Mouse (Mus musculus) heart, embryonic 15.5 days (tissue): Measurements from ENCODE around the gene Ly6f. TPM values are rescaled to one million over a fixed set of nuclear protein-coding genes. Genes with fewer than 3 reads are reported as not detected.

Experiments used
- ATAC-seq: fragments of 200-750 bp; cut with Nextera tagmentation; replicated peaks from 2 replicates; pipeline ENCODE4 v1.8.0; 2017; ENCODE audit warnings: low read depth, moderate TSS enrichment; ENCODE audit not compliant: insufficient number of reproducible peaks, insufficient read depth, low FRiP score
- H3K27ac ChIP-seq: fragments of 300-500 bp; sonication (generic); 2 replicates; pipeline ENCODE4 v1.5.1; 2015; ENCODE audit warnings: mild to moderate bottlenecking, inconsistent platforms
- H3K27me3 ChIP-seq: fragments of 300-500 bp; sonication (generic); 2 replicates; pipeline ENCODE4 v1.6.1; 2015; ENCODE audit warnings: inconsistent platforms
- H3K36me3 ChIP-seq: fragments of 300-500 bp; sonication (generic); 2 replicates; pipeline ENCODE4 v1.6.1; 2015; ENCODE audit warnings: mild to moderate bottlenecking, inconsistent platforms
- H3K4me1 ChIP-seq: fragments of 300-500 bp; sonication (generic); replicated peaks from 2 replicates; pipeline ENCODE4 v1.6.1; 2015; ENCODE audit warnings: inconsistent platforms
- H3K4me2 ChIP-seq: fragments of 300-500 bp; sonication (generic); 2 replicates; pipeline ENCODE4 v1.6.1; 2015; ENCODE audit warnings: inconsistent platforms, mild to moderate bottlenecking, moderate library complexity
- H3K4me3 ChIP-seq: fragments of 300-500 bp; sonication (generic); 2 replicates; pipeline ENCODE4 v1.5.1; 2015; ENCODE audit warnings: mild to moderate bottlenecking, inconsistent platforms
- H3K9ac ChIP-seq: fragments of 300-500 bp; sonication (generic); 2 replicates; pipeline ENCODE4 v1.6.1; 2015; ENCODE audit warnings: mild to moderate bottlenecking, inconsistent platforms
- H3K9me3 ChIP-seq: fragments of 300-500 bp; sonication (generic); replicated peaks from 2 replicates; pipeline ENCODE4 v1.6.1; 2016; ENCODE audit warnings: inconsistent platforms
- WGBS: fragments of 180-500 bp; shearing (Covaris S2); methylation state at CpG from one replicate; pipeline ENCODE4 v1.1.7; 2015; ENCODE audit warnings: mixed read lengths; 5-methylcytosine and 5-hydroxymethylcytosine counted together
- polyA plus RNA-seq: library from polyadenylated mRNA; unstranded; fragments of >200 nt; fragmentation: Nextera tagmentation; extraction: Ambion mirVana; gene quantifications from 2 replicates; pipeline ENCODE4 v1.2.1, GENCODE M21; 2015

Ly6f gene
- polyA plus RNA-seq, result not detected in 2 replicates

DNA sequence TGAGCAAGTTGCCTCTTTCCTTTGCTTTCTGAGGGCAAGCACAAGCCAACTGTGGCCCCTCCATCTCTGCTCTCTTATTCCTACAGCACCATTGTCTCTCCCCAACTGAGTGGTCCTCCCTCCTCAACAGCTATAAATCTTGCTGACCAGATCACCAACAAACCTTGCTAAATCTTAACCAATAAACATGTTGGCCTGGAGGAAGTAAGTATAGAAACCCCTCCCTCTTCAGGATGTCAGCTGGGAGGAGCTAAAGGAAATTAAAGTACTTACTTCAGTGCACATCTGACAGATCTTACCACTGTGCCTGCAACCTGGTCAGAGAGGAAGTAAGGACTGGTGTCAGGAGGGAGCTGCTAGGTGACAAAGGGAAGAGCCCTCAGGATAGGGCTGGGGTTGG lies at the start of gene Ly6f:
TSS of gene Ly6f (plus strand) at position 301 of the 400 bp plus-strand sequence.
- Histone ChIP-seq H3K4me3 (no peak within 1 kb of the TSS), H3K9ac (no peak within 1 kb of the TSS), H3K27me3 (no peaks in the 10 kb centered on the region), H3K4me2 (no peak within 1 kb of the TSS), H3K27ac (no peak within 1 kb of the TSS), H3K4me1 (no peaks in the 10 kb centered on the region), H3K36me3 (no peaks in the 10 kb centered on the region), H3K9me3 (no peaks in the 10 kb centered on the region)
- ATAC-seq, result no peak

DNA sequence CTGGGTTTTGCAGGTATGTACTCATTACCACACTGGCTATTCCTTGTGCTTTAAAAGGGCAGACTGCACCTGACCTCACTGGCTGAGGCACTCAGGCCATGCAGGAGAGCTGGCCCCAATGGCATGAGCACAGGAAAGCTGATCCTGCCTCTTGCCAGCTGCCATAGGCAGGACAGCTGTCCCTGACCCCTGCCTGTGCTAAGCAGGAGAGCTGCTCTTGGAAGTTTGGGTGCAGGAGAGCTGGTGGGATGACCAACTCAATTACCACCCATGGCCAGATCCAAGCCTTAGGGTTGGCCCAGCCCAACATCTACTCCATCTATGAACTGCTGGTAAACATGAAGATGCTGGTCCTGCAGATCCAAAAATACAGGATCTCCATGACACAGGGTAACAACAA lies 46.3 kb upstream of the Ly6f start:
- ATAC-seq, result no peak
- H3K9ac ChIP-seq, result no peak overlapping the region
- H3K9me3 ChIP-seq, result no peaks in the 10 kb centered on the region
- H3K27ac ChIP-seq, result no peak overlapping the region
- no peaks in the 10 kb centered on the region for H3K36me3 ChIP-seq
- H3K4me2 ChIP-seq, result no peak overlapping the region
- H3K4me3 ChIP-seq, result no peak overlapping the region
- no peaks in the 10 kb centered on the region for H3K27me3 ChIP-seq
- no peaks in the 10 kb centered on the region for H3K4me1 ChIP-seq

DNA sequence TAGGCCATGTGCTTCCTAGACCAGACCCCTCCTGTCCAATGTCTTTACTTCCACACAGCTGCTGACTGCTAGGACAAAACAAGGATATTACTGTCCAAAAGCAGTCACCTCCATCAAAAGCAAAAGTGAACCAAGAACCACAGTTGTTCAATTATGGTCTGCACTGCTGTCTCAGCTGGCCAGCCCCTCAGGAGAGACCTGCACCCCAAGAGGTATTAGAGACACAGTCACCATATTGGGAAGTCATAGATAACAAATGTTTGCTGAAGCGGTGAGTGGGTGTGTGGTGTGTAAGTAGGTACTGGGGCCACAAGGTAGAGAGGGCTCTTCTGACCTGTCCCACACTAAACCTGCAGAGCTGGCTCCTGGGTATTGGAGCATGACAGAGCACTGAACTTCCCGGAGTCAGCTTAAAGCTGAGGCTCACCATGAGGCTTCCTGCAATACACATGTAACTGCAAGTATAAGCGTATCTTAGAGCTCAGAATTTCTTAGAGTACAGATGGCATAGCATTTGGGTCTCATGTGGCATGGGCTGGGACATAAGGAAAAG lies 30.4 kb upstream of the Ly6f start:
- no peak overlapping the region for H3K9ac ChIP-seq
- no peaks in the 10 kb centered on the region for H3K4me1 ChIP-seq
- no peak overlapping the region for H3K4me2 ChIP-seq
- no peaks in the 10 kb centered on the region for H3K27me3 ChIP-seq
- no peak overlapping the region for H3K4me3 ChIP-seq
- H3K27ac ChIP-seq, result no peak overlapping the region
- H3K9me3 ChIP-seq, result no peaks in the 10 kb centered on the region
- no peaks in the 10 kb centered on the region for H3K36me3 ChIP-seq
- no peak for ATAC-seq
- WGBS, result 77% methylated on average over 3 of the region's 3 CpGs

DNA sequence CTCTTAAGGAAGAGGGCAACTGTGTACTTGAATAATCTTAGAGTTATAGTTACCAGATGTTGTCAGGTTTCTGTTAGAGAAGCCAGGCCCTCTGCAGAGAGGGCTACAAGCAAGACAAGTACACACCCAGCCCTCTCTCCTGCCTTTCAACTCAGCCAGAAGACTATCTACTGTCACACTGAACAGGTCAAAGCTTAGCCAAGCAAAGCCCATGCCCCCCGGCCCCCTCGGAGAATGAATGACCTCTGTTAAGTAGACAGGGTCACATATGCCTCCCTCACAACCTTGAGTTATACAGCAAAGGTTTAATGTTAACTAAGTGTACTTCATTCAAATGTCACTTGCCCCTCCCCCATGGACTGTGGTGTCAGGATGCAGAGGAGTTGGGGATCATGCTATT lies 27.7 kb upstream of the Ly6f start:
- Histone ChIP-seq H3K4me3 (no peak overlapping the region), H3K9me3 (no peaks in the 10 kb centered on the region)
- 71% methylated on average over 2 of the region's 2 CpGs for WGBS

DNA sequence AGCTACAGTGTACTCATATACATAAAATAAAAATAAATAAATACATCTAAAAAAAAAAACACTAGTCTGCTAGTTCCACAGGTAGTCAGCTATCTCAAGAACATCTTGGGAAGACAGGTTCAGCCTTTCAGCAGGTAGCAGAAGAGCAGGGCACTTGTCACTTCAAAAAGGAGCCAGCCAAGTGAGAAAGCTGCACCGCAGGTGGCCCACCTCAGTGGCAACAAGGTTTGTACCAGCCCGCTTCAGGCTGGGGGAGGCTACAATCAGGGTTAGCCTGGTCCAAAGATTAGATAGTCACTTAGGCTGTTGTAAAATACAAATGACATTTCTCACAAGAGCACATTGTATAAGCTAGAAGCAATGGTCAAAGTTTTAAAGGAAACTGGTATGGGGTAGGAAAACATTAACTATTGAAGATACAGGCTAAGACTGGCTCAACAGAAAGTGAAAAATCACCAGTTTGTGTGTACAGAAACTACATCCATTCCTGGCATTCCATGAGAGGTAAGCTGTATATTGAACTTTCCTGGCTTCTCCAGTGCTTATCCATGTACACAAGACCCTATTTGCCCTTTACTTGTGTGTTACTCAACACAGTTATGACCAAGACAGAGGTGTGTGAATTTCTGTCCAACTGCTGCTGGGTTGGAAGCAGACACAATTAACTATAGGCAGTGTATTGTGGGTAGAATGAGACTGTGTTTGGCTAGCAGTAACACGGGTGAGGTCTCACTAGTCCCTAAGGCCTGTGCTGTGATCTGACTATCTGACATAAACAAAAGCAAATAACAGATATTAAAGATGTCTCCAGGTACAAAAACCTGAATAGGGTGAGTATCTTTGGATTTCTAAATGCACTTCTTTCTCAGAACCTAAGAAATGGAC lies 25.2 kb upstream of the Ly6f start:
- Histone ChIP-seq H3K36me3 (no peaks in the 10 kb centered on the region), H3K9me3 (no peaks in the 10 kb centered on the region), H3K27me3 (no peaks in the 10 kb centered on the region), H3K4me1 (no peaks in the 10 kb centered on the region), H3K9ac (no peak overlapping the region), H3K4me3 (no peak overlapping the region), H3K4me2 (no peak overlapping the region), H3K27ac (no peak overlapping the region)
- ATAC-seq, result no peak
- 69% methylated on average over 3 of the region's 3 CpGs for WGBS

More for the DNA sequence above, 27.7 kb upstream of the Ly6f start:
- Histone ChIP-seq H3K4me1 (no peaks in the 10 kb centered on the region), H3K36me3 (no peaks in the 10 kb centered on the region), H3K9ac (no peak overlapping the region), H3K4me2 (no peak overlapping the region), H3K27ac (no peak overlapping the region), H3K27me3 (no peaks in the 10 kb centered on the region)
- no peak for ATAC-seq

DNA sequence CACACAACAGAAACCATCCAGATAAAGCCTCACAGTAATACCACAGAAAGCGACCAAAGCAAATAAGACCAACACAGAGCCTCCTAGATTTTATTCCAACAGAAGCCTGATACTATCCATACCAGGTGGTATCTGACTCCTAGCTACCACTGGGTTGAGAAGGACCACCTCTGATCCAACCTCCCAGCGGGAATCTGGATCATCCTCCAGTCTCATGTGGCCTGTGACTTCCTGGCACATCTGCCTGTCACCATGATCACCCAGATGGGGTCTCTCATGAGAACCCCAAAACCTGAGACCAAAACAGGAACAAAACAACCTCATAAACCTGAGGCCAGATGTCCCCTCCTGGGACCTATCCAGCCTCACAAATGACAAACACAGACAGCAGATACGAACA lies 13.6 kb upstream of the Ly6f start:
- Histone ChIP-seq H3K27ac (no peak overlapping the region), H3K4me3 (no peak overlapping the region), H3K9ac (no peak overlapping the region), H3K27me3 (no peaks in the 10 kb centered on the region), H3K4me2 (no peak overlapping the region), H3K4me1 (no peaks in the 10 kb centered on the region), H3K36me3 (no peaks in the 10 kb centered on the region), H3K9me3 (no peaks in the 10 kb centered on the region)
- no peak for ATAC-seq
- 78% methylated on average over 3 of the region's 3 CpGs for WGBS

DNA sequence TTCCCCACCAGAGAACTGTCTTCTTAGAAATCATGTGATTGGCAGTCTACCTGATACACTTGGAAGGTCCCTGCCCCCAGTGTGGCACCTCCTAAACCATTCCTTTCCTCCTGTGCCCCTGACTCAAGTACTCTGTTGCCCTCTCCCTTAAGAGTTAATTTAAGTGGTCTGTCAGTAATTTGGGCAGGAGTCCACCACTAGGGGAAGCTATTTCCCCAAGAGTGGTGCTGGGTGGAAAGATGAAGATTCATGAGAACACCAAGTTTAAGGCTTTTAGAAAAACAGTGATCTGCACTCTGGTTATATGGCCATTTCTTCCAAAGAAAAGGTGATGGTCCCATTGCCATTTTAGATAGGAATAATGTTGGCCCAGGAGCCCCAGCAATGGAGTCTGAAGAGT lies 2.4 kb upstream of the Ly6f start:
- Histone ChIP-seq H3K9me3 (no peaks in the 10 kb centered on the region; the same call in 1 of the 2 replicates), H3K36me3 (no peaks in the 10 kb centered on the region), H3K27me3 (no peaks in the 10 kb centered on the region), H3K4me1 (no peaks in the 10 kb centered on the region), H3K4me3 (no peak overlapping the region), H3K27ac (no peak overlapping the region), H3K9ac (no peak overlapping the region), H3K4me2 (no peak overlapping the region)
- no peak for ATAC-seq

DNA sequence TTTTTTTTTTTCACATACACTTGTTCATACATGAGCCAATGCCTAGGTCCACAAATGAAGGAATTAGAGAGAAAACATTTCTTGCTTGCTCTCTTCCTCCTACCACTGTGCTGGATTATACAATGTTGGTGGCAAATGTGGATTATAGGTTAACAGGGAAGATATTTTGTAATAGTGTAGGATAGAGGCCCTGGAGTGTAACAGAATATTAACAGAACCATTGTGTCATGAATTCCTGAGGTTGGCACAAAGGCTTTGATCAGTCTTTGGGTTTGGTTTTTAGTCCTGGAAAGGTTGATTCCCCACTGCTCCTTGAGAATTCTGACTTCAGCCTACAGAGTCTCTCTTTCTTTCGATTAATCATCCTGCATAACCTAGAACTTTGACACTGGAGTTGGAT lies 1.6 kb upstream of the Ly6f start:
- WGBS, result 36% methylated on average over 1 of the region's 1 CpGs

DNA sequence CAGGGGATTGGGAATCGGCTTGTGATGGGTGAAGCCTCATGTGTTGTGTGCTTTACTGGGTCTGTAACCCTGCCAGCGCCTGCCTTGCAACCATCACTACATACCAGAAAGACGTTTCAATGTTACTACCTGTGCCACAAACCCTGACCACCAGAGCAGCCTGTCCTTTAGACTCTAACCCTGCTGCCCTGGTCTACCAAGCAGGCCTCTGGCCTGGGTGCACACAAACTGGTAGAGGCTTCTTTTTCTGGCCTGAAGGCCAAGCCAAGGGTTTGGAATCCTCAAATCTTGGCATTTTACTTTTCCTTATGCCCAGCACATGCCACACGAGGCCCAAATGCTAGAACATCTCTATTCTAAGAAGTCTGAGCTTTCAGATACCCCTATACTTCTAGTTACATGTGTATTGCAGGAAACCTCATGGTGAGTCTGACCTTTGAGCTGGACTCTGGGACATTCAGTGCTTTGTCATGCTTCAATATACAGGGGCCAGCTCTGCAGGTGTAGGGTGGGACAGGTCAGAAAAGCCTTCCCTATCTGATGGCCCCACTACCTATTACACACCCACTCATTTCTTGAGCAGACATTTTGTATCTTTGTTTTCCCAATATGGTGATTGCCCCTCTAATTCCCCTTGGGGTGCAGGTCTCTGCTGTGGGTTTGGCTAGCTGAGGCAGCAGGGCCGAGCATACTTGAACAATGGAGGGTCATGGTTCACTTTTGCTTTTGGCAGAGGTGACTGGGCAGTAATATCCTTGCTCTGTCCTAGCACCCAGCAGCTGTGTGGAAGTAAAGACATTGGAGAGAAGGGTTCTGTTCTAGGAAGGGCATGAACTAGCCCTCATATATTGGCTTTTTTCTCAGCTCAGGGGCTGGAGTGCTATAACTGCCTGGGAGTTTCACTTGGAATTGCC lies 952 bp downstream of the Ly6f start:
- Histone ChIP-seq H3K27me3 (no peaks in the 10 kb centered on the region), H3K9ac (no peak overlapping the region), H3K9me3 (no peaks in the 10 kb centered on the region), H3K27ac (no peak overlapping the region), H3K4me3 (no peak overlapping the region), H3K36me3 (no peaks in the 10 kb centered on the region), H3K4me1 (no peaks in the 10 kb centered on the region), H3K4me2 (no peak overlapping the region)
- no peak for ATAC-seq
- 68% methylated on average over 5 of the region's 5 CpGs for WGBS

More for the DNA sequence above, 1.6 kb upstream of the Ly6f start:
- Histone ChIP-seq H3K27me3 (no peaks in the 10 kb centered on the region), H3K4me1 (no peaks in the 10 kb centered on the region), H3K4me3 (no peak overlapping the region), H3K36me3 (no peaks in the 10 kb centered on the region), H3K9ac (no peak overlapping the region), H3K9me3 (no peaks in the 10 kb centered on the region), H3K4me2 (no peak overlapping the region), H3K27ac (no peak overlapping the region)
- no peak for ATAC-seq

DNA sequence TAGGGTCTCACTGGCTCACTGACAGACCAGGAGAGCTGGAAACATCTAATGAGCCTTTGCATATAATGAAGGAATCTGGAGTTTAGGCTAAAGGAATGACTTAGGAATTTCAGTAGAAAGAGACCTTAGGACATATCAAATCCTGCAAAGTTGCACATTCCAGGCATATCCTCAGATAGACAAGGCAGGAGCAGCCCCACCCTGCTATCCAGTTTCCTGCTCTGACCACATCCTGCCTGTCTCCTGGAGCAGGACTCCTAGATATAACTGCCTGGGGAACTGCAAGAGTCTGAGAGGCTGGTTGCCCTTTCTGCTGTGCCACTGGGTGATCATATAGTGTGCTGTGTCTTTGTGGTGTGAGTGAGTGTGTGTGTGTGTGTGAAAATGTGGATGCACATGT lies 1.9 kb downstream of the Ly6f start:
- H3K27ac ChIP-seq, result no peak overlapping the region
- no peaks in the 10 kb centered on the region for H3K4me1 ChIP-seq
- no peak overlapping the region for H3K4me3 ChIP-seq
- H3K36me3 ChIP-seq, result no peaks in the 10 kb centered on the region
- H3K4me2 ChIP-seq, result no peak overlapping the region
- H3K9me3 ChIP-seq, result no peaks in the 10 kb centered on the region
- ATAC-seq, result 0 out of 2 replicates have a peak, but pooled peaks have one; percentile 31
- no peaks in the 10 kb centered on the region for H3K27me3 ChIP-seq
- H3K9ac ChIP-seq, result no peak overlapping the region

DNA sequence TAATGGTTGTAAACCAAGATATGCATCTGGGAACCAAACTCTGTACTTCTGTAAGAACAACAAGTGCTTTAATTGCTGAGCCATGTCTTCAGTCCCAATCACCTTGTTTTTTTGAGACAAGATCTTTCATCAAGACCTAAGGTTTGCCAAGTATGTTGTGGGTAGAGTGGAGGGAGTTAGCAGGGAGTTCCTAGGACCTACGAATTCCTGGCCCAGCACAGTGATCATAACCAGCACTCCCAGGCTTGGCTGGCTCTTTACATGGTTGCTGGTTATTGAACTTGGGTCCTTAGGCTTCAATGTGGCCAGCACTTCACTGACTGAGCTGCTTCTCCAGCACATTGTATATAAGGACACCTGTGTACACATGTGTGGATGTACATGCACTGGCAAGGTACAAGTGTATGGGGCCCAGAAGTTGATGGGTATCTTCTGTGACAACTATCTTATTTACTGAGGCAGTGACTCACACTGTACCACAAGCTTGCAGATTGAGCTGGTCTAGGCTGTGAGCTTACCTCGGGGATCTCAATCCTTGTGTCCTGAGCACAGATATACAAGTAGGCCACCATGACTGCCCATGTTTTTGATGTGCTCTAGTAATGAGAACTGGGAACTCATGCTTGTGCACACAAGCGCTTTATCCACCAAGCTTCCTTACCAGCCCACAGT lies 2.6 kb downstream of the Ly6f start:
- 64% methylated on average over 3 of the region's 3 CpGs for WGBS
- no peaks in the 10 kb centered on the region for H3K36me3 ChIP-seq
- H3K9ac ChIP-seq, result no peak overlapping the region
- H3K27ac ChIP-seq, result no peak overlapping the region
- H3K27me3 ChIP-seq, result no peaks in the 10 kb centered on the region
- no peak for ATAC-seq
- H3K4me3 ChIP-seq, result no peak overlapping the region
- H3K4me2 ChIP-seq, result no peak overlapping the region
- no peaks in the 10 kb centered on the region for H3K9me3 ChIP-seq
- no peaks in the 10 kb centered on the region for H3K4me1 ChIP-seq
